ENCODE assay signal across 8 mouse cellular contexts in the genomic region with DNA sequence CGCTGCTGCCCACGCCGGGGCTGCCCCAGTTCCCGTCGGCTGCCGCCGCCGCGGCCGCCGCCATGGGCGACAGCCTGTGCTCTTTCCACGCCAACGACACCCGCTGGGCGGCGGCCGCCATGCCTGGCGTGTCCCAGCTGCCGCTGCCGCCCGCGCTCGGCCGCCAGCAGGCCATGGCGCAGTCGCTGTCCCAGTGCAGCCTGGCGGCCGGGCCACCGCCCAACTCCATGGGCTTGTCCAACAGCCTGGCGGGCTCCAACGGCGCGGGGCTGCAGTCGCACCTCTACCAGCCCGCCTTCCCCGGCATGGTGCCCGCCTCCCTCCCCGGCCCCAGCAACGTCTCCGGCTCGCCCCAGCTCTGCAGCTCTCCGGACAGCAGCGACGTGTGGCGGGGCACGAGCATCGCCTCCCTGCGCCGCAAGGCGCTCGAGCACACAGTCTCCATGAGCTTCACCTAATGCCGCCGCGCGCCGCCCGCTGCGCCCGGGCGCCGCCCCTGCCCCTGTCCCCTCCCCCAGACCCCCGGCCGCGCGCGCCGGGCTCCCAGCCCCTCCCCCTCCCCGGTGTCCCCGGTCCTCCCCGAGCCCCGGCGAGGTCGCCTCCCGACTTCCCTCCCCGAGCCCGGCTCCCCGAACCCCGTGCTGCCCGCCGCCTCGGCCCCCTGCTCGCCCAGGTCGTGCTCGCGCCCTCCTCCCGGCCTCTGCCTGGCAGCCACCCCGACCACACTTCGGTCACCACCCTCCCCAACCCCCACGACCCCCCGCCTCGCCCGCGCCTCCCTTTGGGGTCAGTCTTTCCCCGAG. TPM values are rescaled to one million over a fixed set of nuclear protein-coding genes. Genes with fewer than 3 reads are reported as not detected.
DNase-seq lines count a peak whose midpoint lies in the region; ATAC-seq and TF ChIP-seq lines count a peak whose summit lies in the region.

No protein-coding gene starts in this region.

- H3K36me3 ChIP-seq in lung, embryonic 15.5 days: no peaks in the 10 kb centered on the region
- no peaks in the 10 kb centered on the region for H3K36me3 ChIP-seq in forebrain, postnatal 0 days (ENCODE audit: insufficient read depth)
- H3K36me3 ChIP-seq in intestine, postnatal 0 days (ENCODE audit: control insufficient read depth, insufficient read depth): no peaks in the 10 kb centered on the region
- no peaks in the 10 kb centered on the region for H3K36me3 ChIP-seq in midbrain, embryonic 15.5 days (replicated peaks)

- no peak overlapping the region for H3K9ac ChIP-seq in lung, embryonic 15.5 days
- no peak overlapping the region for H3K9ac ChIP-seq in forebrain, postnatal 0 days
- no peak overlapping the region for H3K9ac ChIP-seq in intestine, postnatal 0 days (ENCODE audit: low read depth, low read length)
- H3K9ac ChIP-seq in midbrain, embryonic 15.5 days: no peak overlapping the region

- no peaks in the 10 kb centered on the region for H3K9me3 ChIP-seq in lung, embryonic 15.5 days
- H3K9me3 ChIP-seq in forebrain, postnatal 0 days (ENCODE audit: low read length): no peaks in the 10 kb centered on the region
- H3K9me3 ChIP-seq in intestine, postnatal 0 days (ENCODE audit: control insufficient read depth): no peaks in the 10 kb centered on the region
- no peaks in the 10 kb centered on the region for H3K9me3 ChIP-seq in midbrain, embryonic 15.5 days

- H3K27me3 ChIP-seq in lung, embryonic 15.5 days: peaks cover 88% of the 10 kb centered on the region
- peaks cover 78% of the 10 kb centered on the region for H3K27me3 ChIP-seq in forebrain, postnatal 0 days (ENCODE audit: insufficient read depth, low read length)
- peaks cover 86% of the 10 kb centered on the region for H3K27me3 ChIP-seq in intestine, postnatal 0 days (replicated peaks; ENCODE audit: control insufficient read depth, insufficient read depth, low read length)
- H3K27me3 ChIP-seq in midbrain, embryonic 15.5 days (replicated peaks): peaks cover 69% of the 10 kb centered on the region

- no peak overlapping the region for H3K27ac ChIP-seq in lung, embryonic 15.5 days
- H3K27ac ChIP-seq in forebrain, postnatal 0 days (ENCODE audit: low read depth, low read length): no peak overlapping the region
- no peak overlapping the region for H3K27ac ChIP-seq in intestine, postnatal 0 days (ENCODE audit: low read depth, low read length)
- no peak overlapping the region for H3K27ac ChIP-seq in midbrain, embryonic 15.5 days

- no peak for TF ChIP-seq CTCF in forebrain, postnatal 0 days (IDR thresholded peaks at IDR 0.05; ENCODE audit: low read depth)
- TF ChIP-seq CTCF in intestine, postnatal 0 days (IDR thresholded peaks at IDR 0.05; ENCODE audit: low read depth): no peak

- H3K4me2 ChIP-seq in lung, embryonic 15.5 days: peak overlapping the region; percentile 90
- peak overlapping the region; percentile 51 for H3K4me2 ChIP-seq in forebrain, postnatal 0 days (ENCODE audit: low read depth)
- peak overlapping the region; percentile 72 for H3K4me2 ChIP-seq in intestine, postnatal 0 days (replicated peaks; ENCODE audit: low read depth)
- H3K4me2 ChIP-seq in midbrain, embryonic 15.5 days: peak overlapping the region; percentile 53

- peaks cover 27% of the 10 kb centered on the region for H3K4me1 ChIP-seq in lung, embryonic 15.5 days
- H3K4me1 ChIP-seq in forebrain, postnatal 0 days (ENCODE audit: insufficient read depth): peaks cover 3% of the 10 kb centered on the region; the same call in 1 of the 2 replicates
- no peaks in the 10 kb centered on the region for H3K4me1 ChIP-seq in intestine, postnatal 0 days (replicated peaks; ENCODE audit: control insufficient read depth, insufficient read depth, low read length)
- H3K4me1 ChIP-seq in midbrain, embryonic 15.5 days: peaks cover 23% of the 10 kb centered on the region

- DNase-seq in lung, postnatal 36 days: no peak
- peak; percentile 48 to 73 for DNase-seq in cerebellum, adult 18-20 months
- DNase-seq in forebrain, postnatal 0 days: peak; percentile 45
- no peak for DNase-seq in thymus, adult 18-20 months
- DNase-seq in urinary bladder, postnatal 14 days (ENCODE audit: low spot score): no peak

- H3K4me3 ChIP-seq in lung, embryonic 15.5 days: peak overlapping the region; percentile 45
- H3K4me3 ChIP-seq in forebrain, postnatal 0 days (ENCODE audit: low read depth, low read length): peak overlapping the region; percentile 30
- peak overlapping the region; percentile 44 for H3K4me3 ChIP-seq in intestine, postnatal 0 days (ENCODE audit: low read depth, low read length)
- peak overlapping the region; percentile 30 for H3K4me3 ChIP-seq in midbrain, embryonic 15.5 days

- ATAC-seq in lung, embryonic 15.5 days (ENCODE audit: borderline replicate concordance, extremely low read depth, low FRiP score, low TSS enrichment): peak; percentile 79
- peak; percentile 52 for ATAC-seq in forebrain, postnatal 0 days
- peak; percentile 33; the same call in 1 of the 2 replicates for ATAC-seq in intestine, postnatal 0 days
- ATAC-seq in midbrain, embryonic 15.5 days (replicated peaks): peak; percentile 70

- 2% methylated on average over 81 of the region's 95 CpGs for WGBS in lung, embryonic 15.5 days
- WGBS in forebrain, postnatal 0 days: 3% methylated on average over 92 of the region's 95 CpGs
- WGBS in intestine, postnatal 0 days: 1% methylated on average over 61 of the region's 95 CpGs
- 1% methylated on average over 72 of the region's 95 CpGs for WGBS in midbrain, embryonic 15.5 days

RNA-seq across cellular contexts. Expression of a gene that starts 8.0 kb away (rescaled TPM):
- not detected in 2 replicates for polyA plus RNA-seq in lung, embryonic 15.5 days (2015; fragmentation: Nextera tagmentation; extraction: Ambion mirVana)
- total RNA-seq in forebrain, postnatal 0 days (2014; rRNA removed): 1.1 and 4.3 TPM in 2 replicates
- 0.57 and 1.5 TPM in 2 replicates for polyA plus RNA-seq in forebrain, postnatal 0 days (2015; fragmentation: Nextera tagmentation; extraction: Ambion mirVana)
- not detected in 2 replicates for polyA plus RNA-seq in intestine, postnatal 0 days (2015; fragmentation: Nextera tagmentation; extraction: Ambion mirVana)
- 2.3 and 4.7 TPM in 2 replicates for polyA plus RNA-seq in midbrain, embryonic 15.5 days (2015; fragmentation: Nextera tagmentation; extraction: Ambion mirVana)

Comparison
In these comparisons a context has a peak if more than half of its experiments do, and no peak if none do; other contexts are left out.
1. DNase-seq: peak in cerebellum, adult 18-20 months (2 of 2) and forebrain, postnatal 0 days (single experiment); none in lung, postnatal 36 days (single experiment), thymus, adult 18-20 months (0 of 2) and urinary bladder, postnatal 14 days (single experiment).
2. Peak in every context shown above with its lines, with median percentiles within 50 percentile points of each other: ATAC-seq, H3K4me2 ChIP-seq and H3K4me3 ChIP-seq.